Mouse (Mus musculus) cortical plate, adult 2 months (tissue): Measurements from ENCODE around the gene A4galt.

Experiments
- CTCF ChIP-seq: fragments of 200-500 bp; IDR thresholded peaks from 2 replicates; pipeline ENCODE4 v1.5.1; 2011; ENCODE audit warnings: mild to moderate bottlenecking, control low read depth, low read length; ENCODE audit not compliant: insufficient read depth; ENCODE audit errors: extremely low read depth
- POLR2A ChIP-seq: fragments of 200-500 bp; IDR thresholded peaks from 2 replicates; pipeline ENCODE4 v1.6.1; 2011; ENCODE audit warnings: mild to moderate bottlenecking, low read length, control low read depth; ENCODE audit not compliant: insufficient read depth; ENCODE audit errors: extremely low read depth

GRCm38 (mm10) chr15:83294954-83295353 lies 43.4 kb upstream of the A4galt start:
- TF ChIP-seq CTCF (no peak), POLR2A (no peak)
